Mouse (Mus musculus): ENCODE measurements around the gene Hoxd10. TPM values are rescaled to one million over a fixed set of nuclear protein-coding genes. Genes with fewer than 3 reads are reported as not detected.

The Hoxd10 gene
- polyA plus RNA-seq, 1 experiment from 2014 or later, result not detected

- H3K4me1 ChIP-seq (replicated peaks), result peaks cover 18% of the 10 kb centered on the region
- H3K4me3 ChIP-seq, result peak within 1 kb of the TSS; percentile 45
- H3K27me3 ChIP-seq, result peaks cover 95% of the 10 kb centered on the region
- peak within 1 kb of the TSS; percentile 73 for H3K4me2 ChIP-seq
- WGBS, result 1% methylated on average over 42 of the region's 51 CpGs
- H3K27ac ChIP-seq, result no peak within 1 kb of the TSS
- no peaks in the 10 kb centered on the region for H3K36me3 ChIP-seq
- H3K9me3 ChIP-seq (replicated peaks), result no peaks in the 10 kb centered on the region
- ATAC-seq (replicated peaks; ENCODE audit: insufficient number of reproducible peaks, insufficient read depth, low FRiP score, low read depth), result peak; percentile 65
- H3K9ac ChIP-seq, result 0 out of 2 replicates have a peak within 1 kb of the TSS, but pooled peaks have one; percentile 18
Measured at GRCm38 (mm10) chr2:74667842-74668357, 23.8 kb upstream of the Hoxd10 start, which contains the start of gene Hoxd13. Hoxd13 (plus strand) TSS chr2:74668310.

- WGBS, result under 1% methylated on average over 60 of the region's 74 CpGs
- peaks cover 18% of the 10 kb centered on the region for H3K4me1 ChIP-seq (replicated peaks)
- H3K4me3 ChIP-seq, result peak overlapping the region; percentile 45
- peak overlapping the region; percentile 73 for H3K4me2 ChIP-seq
- H3K9ac ChIP-seq, result 0 out of 2 replicates have a peak overlapping the region, but pooled peaks have one; percentile 18
- H3K27ac ChIP-seq, result no peak overlapping the region
- H3K36me3 ChIP-seq, result no peaks in the 10 kb centered on the region
- no peaks in the 10 kb centered on the region for H3K9me3 ChIP-seq (replicated peaks)
- peak; percentile 32; the same call in 1 of the 2 replicates for ATAC-seq (replicated peaks; ENCODE audit: insufficient number of reproducible peaks, insufficient read depth, low FRiP score, low read depth)
- H3K27me3 ChIP-seq, result peaks cover 95% of the 10 kb centered on the region
Measured at GRCm38 (mm10) chr2:74668370-74669229, 23.1 kb upstream of the Hoxd10 start.

DNA sequence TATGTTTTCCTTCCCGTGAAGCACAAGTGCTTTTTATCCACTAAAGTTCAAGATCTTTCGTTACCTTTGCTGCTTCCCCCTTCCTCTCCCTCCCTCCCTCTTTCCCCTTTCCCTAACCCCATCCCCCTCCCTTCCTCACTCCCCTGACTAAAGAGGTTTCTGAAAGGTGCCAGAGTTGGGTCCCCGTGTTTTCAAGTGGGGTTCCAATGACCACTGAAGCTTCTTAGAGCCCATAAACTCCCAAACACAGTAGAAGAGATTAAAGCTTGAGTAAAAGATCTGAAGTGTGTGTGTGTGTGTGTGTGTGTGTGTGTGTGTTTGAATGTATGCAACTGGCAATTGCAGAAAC is 22.5 kb upstream of the Hoxd10 start:
- no peak overlapping the region for H3K27ac ChIP-seq
- no peaks in the 10 kb centered on the region for H3K36me3 ChIP-seq
- H3K9me3 ChIP-seq (replicated peaks), result no peaks in the 10 kb centered on the region
- peaks cover 18% of the 10 kb centered on the region for H3K4me1 ChIP-seq (replicated peaks)
- H3K27me3 ChIP-seq, result peaks cover 95% of the 10 kb centered on the region
- WGBS, result 4% methylated on average over 3 of the region's 3 CpGs
- no peak overlapping the region for H3K9ac ChIP-seq
- no peak overlapping the region for H3K4me3 ChIP-seq
- no peak overlapping the region for H3K4me2 ChIP-seq
- ATAC-seq (replicated peaks; ENCODE audit: insufficient number of reproducible peaks, insufficient read depth, low FRiP score, low read depth), result no peak

DNA sequence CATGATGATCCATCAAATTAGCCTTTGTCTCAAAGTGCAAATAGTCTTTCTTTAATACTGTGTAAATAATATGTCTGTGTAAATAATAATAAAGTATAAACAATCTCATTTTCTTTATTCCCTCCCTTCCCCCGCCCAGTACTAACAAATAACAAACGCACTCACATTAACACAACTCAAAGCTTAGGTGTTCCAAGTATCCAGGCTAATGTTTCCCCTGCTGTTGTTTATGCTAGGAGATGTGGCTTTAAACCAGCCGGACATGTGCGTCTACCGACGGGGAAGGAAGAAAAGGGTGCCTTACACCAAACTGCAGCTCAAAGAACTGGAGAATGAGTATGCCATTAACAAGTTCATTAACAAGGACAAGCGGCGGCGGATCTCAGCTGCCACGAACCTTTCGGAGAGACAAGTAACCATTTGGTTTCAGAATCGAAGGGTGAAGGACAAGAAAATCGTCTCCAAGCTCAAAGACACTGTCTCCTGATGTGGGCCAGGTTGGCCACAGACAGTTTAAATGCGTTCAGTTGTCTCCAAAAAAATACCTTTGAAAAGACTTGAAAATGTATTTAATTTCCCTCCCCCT is 22.0 kb upstream of the Hoxd10 start:
- H3K36me3 ChIP-seq, result no peaks in the 10 kb centered on the region
- no peak overlapping the region for H3K27ac ChIP-seq
- 2% methylated on average over 14 of the region's 14 CpGs for WGBS
- H3K4me2 ChIP-seq, result no peak overlapping the region
- no peak for ATAC-seq (replicated peaks; ENCODE audit: insufficient number of reproducible peaks, insufficient read depth, low FRiP score, low read depth)
- H3K27me3 ChIP-seq, result peaks cover 95% of the 10 kb centered on the region
- no peak overlapping the region for H3K4me3 ChIP-seq
- H3K9me3 ChIP-seq (replicated peaks), result no peaks in the 10 kb centered on the region
- no peak overlapping the region for H3K9ac ChIP-seq
- peaks cover 18% of the 10 kb centered on the region for H3K4me1 ChIP-seq (replicated peaks)

GRCm38 (mm10) chr2:74670632-74671188 is 21.0 kb upstream of the Hoxd10 start:
- Histone ChIP-seq H3K4me2 (no peak overlapping the region), H3K9me3 (replicated peaks) (no peaks in the 10 kb centered on the region), H3K4me3 (no peak overlapping the region), H3K36me3 (no peaks in the 10 kb centered on the region), H3K9ac (no peak overlapping the region), H3K27me3 (peaks cover 96% of the 10 kb centered on the region), H3K27ac (no peak overlapping the region), H3K4me1 (replicated peaks) (peaks cover 18% of the 10 kb centered on the region)
- no peak for ATAC-seq (replicated peaks; ENCODE audit: insufficient number of reproducible peaks, insufficient read depth, low FRiP score, low read depth)
- 4% methylated on average over 3 of the region's 3 CpGs for WGBS

DNA sequence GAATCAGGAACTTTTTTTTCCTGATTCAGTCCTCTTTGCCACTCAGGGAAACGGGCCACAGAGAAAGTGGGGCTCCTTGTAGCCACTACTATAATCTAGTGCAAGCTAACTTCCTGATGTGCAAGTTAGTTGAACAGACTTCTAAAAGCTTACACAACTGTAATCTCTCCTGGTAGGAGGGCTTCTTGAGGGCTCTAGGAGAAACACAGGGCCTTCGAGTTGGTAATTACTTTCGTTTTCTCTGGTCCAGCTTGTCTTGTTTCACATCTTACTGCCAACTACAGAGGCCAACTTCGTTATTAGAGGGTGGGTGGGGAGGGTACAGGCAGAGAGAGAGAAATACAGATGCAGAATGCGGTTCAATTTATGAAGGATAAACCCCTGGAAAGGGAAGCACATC is 19.9 kb upstream of the Hoxd10 start:
- H3K4me2 ChIP-seq, result peak overlapping the region; percentile 70; the same call in 1 of the 2 replicates
- H3K36me3 ChIP-seq, result no peaks in the 10 kb centered on the region
- no peak for ATAC-seq (replicated peaks; ENCODE audit: insufficient number of reproducible peaks, insufficient read depth, low FRiP score, low read depth)
- no peak overlapping the region for H3K4me3 ChIP-seq
- H3K27me3 ChIP-seq, result peaks cover 98% of the 10 kb centered on the region
- no peaks in the 10 kb centered on the region for H3K9me3 ChIP-seq (replicated peaks)
- H3K27ac ChIP-seq, result no peak overlapping the region
- WGBS, result 21% methylated on average over 5 of the region's 5 CpGs
- H3K4me1 ChIP-seq (replicated peaks), result peaks cover 18% of the 10 kb centered on the region
- H3K9ac ChIP-seq, result no peak overlapping the region

DNA sequence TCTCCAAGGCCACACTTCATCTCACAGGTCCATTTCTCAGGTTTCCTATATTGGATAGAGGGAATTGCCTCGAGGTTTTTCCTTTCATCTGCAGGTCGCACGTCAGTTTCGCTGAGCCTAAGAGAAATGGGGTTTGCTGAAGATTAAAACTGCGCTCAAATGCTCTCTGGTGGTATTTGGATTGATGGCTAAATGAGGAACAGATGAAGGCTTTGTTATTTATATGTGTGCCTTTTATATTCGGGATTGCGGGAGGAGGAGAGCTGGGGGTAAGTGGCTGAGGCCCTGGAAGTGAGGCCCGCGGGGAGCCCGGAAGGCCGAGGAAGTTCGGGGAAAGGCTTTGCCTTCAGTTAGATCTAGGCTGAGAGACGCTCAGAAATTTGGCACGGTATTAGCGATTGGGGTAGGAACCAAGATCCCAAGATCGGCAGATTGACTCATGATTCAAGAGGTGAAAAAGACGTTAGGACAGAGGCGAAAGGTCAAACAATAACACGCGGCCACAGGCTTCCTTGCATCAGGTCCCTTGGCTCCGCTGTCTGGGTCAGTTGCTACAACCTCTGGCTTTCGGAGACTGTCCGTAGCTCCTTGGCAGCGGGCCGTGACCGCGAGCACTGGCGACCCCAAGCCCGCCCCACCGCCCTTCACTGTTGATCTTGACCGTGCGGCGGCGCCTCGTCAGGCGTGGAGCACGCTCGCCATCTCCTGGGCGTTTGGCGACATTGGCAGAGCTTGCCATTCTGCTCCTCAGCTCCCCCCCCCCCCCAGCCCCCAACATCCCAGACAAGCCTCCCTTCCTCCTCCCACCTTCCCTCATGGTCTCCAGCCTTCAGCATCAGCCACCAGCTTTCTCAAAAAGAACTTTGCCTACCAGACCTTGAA is 19.0 kb upstream of the Hoxd10 start:
- H3K36me3 ChIP-seq, result no peaks in the 10 kb centered on the region
- H3K27ac ChIP-seq, result no peak overlapping the region
- H3K9ac ChIP-seq, result peak overlapping the region; percentile 34
- peak overlapping the region; percentile 45 for H3K4me3 ChIP-seq
- no peaks in the 10 kb centered on the region for H3K9me3 ChIP-seq (replicated peaks)
- H3K4me2 ChIP-seq, result peak overlapping the region; percentile 70
- peaks cover 98% of the 10 kb centered on the region for H3K27me3 ChIP-seq
- ATAC-seq (replicated peaks; ENCODE audit: insufficient number of reproducible peaks, insufficient read depth, low FRiP score, low read depth), result no peak
- peaks cover 16% of the 10 kb centered on the region for H3K4me1 ChIP-seq (replicated peaks)
- 5% methylated on average over 40 of the region's 40 CpGs for WGBS

DNA sequence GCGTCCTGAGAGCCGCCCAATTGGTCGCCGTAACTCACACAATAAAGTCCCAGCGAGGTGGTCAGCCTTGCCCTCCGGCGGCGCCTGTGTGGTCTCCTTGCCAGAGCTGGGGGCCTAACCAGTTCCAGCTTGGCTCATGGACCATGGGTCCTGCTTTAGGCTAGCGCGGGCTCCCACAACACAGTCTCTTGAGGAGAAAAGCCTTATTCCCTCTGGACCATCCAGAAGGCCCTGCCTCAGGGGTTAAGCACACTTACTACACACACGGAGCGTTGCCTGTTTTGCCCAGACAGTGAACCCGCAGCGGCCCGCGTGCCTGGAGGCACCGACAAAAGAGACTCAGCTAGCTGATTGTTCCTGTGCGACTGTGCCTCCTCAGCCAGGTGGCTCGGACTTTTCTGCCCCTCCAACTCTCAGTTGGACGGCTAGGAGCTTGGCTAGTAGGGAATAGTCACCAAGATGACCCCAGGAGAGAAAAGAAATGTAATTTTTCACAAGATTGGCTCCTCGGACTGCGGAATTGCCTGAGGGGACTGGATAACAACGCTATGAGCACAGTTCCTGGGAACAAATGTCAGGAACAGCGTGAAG is 17.8 kb upstream of the Hoxd10 start:
- WGBS, result 3% methylated on average over 24 of the region's 24 CpGs
- no peak overlapping the region for H3K9ac ChIP-seq
- ATAC-seq (replicated peaks; ENCODE audit: insufficient number of reproducible peaks, insufficient read depth, low FRiP score, low read depth), result no peak
- peaks cover 98% of the 10 kb centered on the region for H3K27me3 ChIP-seq
- peaks cover 6% of the 10 kb centered on the region for H3K4me1 ChIP-seq (replicated peaks)
- H3K36me3 ChIP-seq, result no peaks in the 10 kb centered on the region
- H3K27ac ChIP-seq, result no peak overlapping the region
- H3K4me2 ChIP-seq, result no peak overlapping the region
- H3K4me3 ChIP-seq, result no peak overlapping the region
- no peaks in the 10 kb centered on the region for H3K9me3 ChIP-seq (replicated peaks)

GRCm38 (mm10) chr2:74674881-74675665 is 16.7 kb upstream of the Hoxd10 start, which contains the start of gene Hoxd12:
Hoxd12 (plus strand) TSS chr2:74675013.
- Histone ChIP-seq H3K27me3 (peaks cover 98% of the 10 kb centered on the region), H3K27ac (no peak within 1 kb of the TSS), H3K9me3 (replicated peaks) (no peaks in the 10 kb centered on the region), H3K36me3 (no peaks in the 10 kb centered on the region), H3K4me3 (no peak within 1 kb of the TSS), H3K9ac (no peak within 1 kb of the TSS), H3K4me1 (replicated peaks) (peaks cover 12% of the 10 kb centered on the region), H3K4me2 (no peak within 1 kb of the TSS)
- WGBS, result 2% methylated on average over 47 of the region's 47 CpGs
- no peak for ATAC-seq (replicated peaks; ENCODE audit: insufficient number of reproducible peaks, insufficient read depth, low FRiP score, low read depth)

All from heart, embryonic 15.5 days (tissue).